8 mouse cellular contexts compared by ENCODE assay signal in genomic region chr14:55681160-55682117, GRCm38 (mm10). TPM values are rescaled to one million over a fixed set of nuclear protein-coding genes. Genes with fewer than 3 reads are reported as not detected.
A peak's percentile ranks its signal among the peaks of the same experiment; 100 is the strongest.
DNase-seq lines count a peak whose midpoint lies in the region; ATAC-seq and TF ChIP-seq lines count a peak whose summit lies in the region.

Gene Tinf2, minus strand, starts transcription at chr14:55681820.

- H3K27ac ChIP-seq in forebrain, embryonic 12.5 days, result peak within 1 kb of the TSS; percentile 72
- peak within 1 kb of the TSS; percentile 79 for H3K27ac ChIP-seq in heart, postnatal 0 days (ENCODE audit: low read depth)
- peak within 1 kb of the TSS; percentile 95 for H3K27ac ChIP-seq in liver, embryonic 16.5 days (ENCODE audit: low read length)
- peak within 1 kb of the TSS; percentile 79 for H3K27ac ChIP-seq in neural tube, embryonic 13.5 days (replicated peaks)
- peak within 1 kb of the TSS; percentile 90 for H3K27ac ChIP-seq in testis, adult 2 months (ENCODE audit: control insufficient read depth, insufficient read depth, low read depth, low read length)

- WGBS in forebrain, embryonic 12.5 days, result under 1% methylated on average over 66 of the region's 66 CpGs
- under 1% methylated on average over 66 of the region's 66 CpGs for WGBS in heart, postnatal 0 days
- WGBS in liver, embryonic 16.5 days (ENCODE audit: insufficient replicate concordance), result under 1% methylated on average over 66 of the region's 66 CpGs
- under 1% methylated on average over 66 of the region's 66 CpGs for WGBS in neural tube, embryonic 13.5 days

- H3K27me3 ChIP-seq in E14TG2a.4 (ENCODE audit: insufficient read depth, low read length), result no peaks in the 10 kb centered on the region
- no peaks in the 10 kb centered on the region for H3K27me3 ChIP-seq in forebrain, embryonic 12.5 days
- H3K27me3 ChIP-seq in heart, postnatal 0 days (ENCODE audit: control insufficient read depth, insufficient read depth, low read length), result no peaks in the 10 kb centered on the region
- no peaks in the 10 kb centered on the region for H3K27me3 ChIP-seq in liver, embryonic 16.5 days (ENCODE audit: control insufficient read depth, insufficient read depth, low read depth, low read length)
- no peaks in the 10 kb centered on the region for H3K27me3 ChIP-seq in neural tube, embryonic 13.5 days
- no peaks in the 10 kb centered on the region for H3K27me3 ChIP-seq in testis, adult 2 months (ENCODE audit: control insufficient read depth, insufficient read depth, low read length)

- H3K9me3 ChIP-seq in E14TG2a.4 (ENCODE audit: low read length), result no peaks in the 10 kb centered on the region
- H3K9me3 ChIP-seq in forebrain, embryonic 12.5 days, result no peaks in the 10 kb centered on the region
- H3K9me3 ChIP-seq in heart, postnatal 0 days (replicated peaks; ENCODE audit: control insufficient read depth, low read length), result no peaks in the 10 kb centered on the region
- H3K9me3 ChIP-seq in liver, embryonic 16.5 days (replicated peaks; ENCODE audit: control insufficient read depth, low read length), result no peaks in the 10 kb centered on the region
- no peaks in the 10 kb centered on the region for H3K9me3 ChIP-seq in neural tube, embryonic 13.5 days

- peak; percentile 96 for DNase-seq in c-Kit-positive CD71-positive TER-119-positive erythroid progenitor cells, embryonic 14.5 days (ENCODE audit: low spot score)
- DNase-seq in heart, postnatal 0 days (ENCODE audit: low spot score), result peak; percentile 91
- DNase-seq in kidney, postnatal 4 days, result peak; percentile 94 to 95

- ATAC-seq in forebrain, embryonic 12.5 days (ENCODE audit: low FRiP score), result peak; percentile 98
- peak; percentile 97 for ATAC-seq in heart, postnatal 0 days (ENCODE audit: insufficient read depth, low read depth)
- peak; percentile 96 for ATAC-seq in liver, embryonic 16.5 days (ENCODE audit: low read depth)
- ATAC-seq in neural tube, embryonic 13.5 days (ENCODE audit: low read depth), result peak; percentile 99

- H3K36me3 ChIP-seq in E14TG2a.4 (ENCODE audit: insufficient read depth, low read length), result peaks cover 46% of the 10 kb centered on the region
- peaks cover 40% of the 10 kb centered on the region for H3K36me3 ChIP-seq in forebrain, embryonic 12.5 days (replicated peaks)
- peaks cover 38% of the 10 kb centered on the region for H3K36me3 ChIP-seq in heart, postnatal 0 days (replicated peaks; ENCODE audit: control insufficient read depth, insufficient read depth, low read length)
- H3K36me3 ChIP-seq in liver, embryonic 16.5 days (ENCODE audit: control insufficient read depth, insufficient read depth), result peaks cover 37% of the 10 kb centered on the region
- H3K36me3 ChIP-seq in neural tube, embryonic 13.5 days, result peaks cover 38% of the 10 kb centered on the region
- peaks cover 6% of the 10 kb centered on the region for H3K36me3 ChIP-seq in testis, adult 2 months (ENCODE audit: control insufficient read depth, insufficient read depth, low read length)

- peak within 1 kb of the TSS; percentile 95 for H3K4me3 ChIP-seq in E14TG2a.4 (replicated peaks; ENCODE audit: low read length)
- peak within 1 kb of the TSS; percentile 86 for H3K4me3 ChIP-seq in forebrain, embryonic 12.5 days (replicated peaks)
- H3K4me3 ChIP-seq in heart, postnatal 0 days (ENCODE audit: low read depth, low read length), result peak within 1 kb of the TSS; percentile 73
- H3K4me3 ChIP-seq in liver, embryonic 16.5 days (ENCODE audit: low read depth, low read length), result peak within 1 kb of the TSS; percentile 74
- peak within 1 kb of the TSS; percentile 81 for H3K4me3 ChIP-seq in neural tube, embryonic 13.5 days
- H3K4me3 ChIP-seq in testis, adult 2 months (ENCODE audit: control insufficient read depth, low read depth, low read length), result peak within 1 kb of the TSS; percentile 97

- H3K4me1 ChIP-seq in E14TG2a.4 (replicated peaks; ENCODE audit: low read depth, low read length), result peaks cover 30% of the 10 kb centered on the region
- peaks cover 11% of the 10 kb centered on the region for H3K4me1 ChIP-seq in forebrain, embryonic 12.5 days
- H3K4me1 ChIP-seq in heart, postnatal 0 days (ENCODE audit: control insufficient read depth, insufficient read depth), result no peaks in the 10 kb centered on the region
- peaks cover 13% of the 10 kb centered on the region for H3K4me1 ChIP-seq in liver, embryonic 16.5 days (ENCODE audit: control insufficient read depth, low read depth, low read length)
- peaks cover 14% of the 10 kb centered on the region for H3K4me1 ChIP-seq in neural tube, embryonic 13.5 days (replicated peaks)
- H3K4me1 ChIP-seq in testis, adult 2 months (ENCODE audit: control insufficient read depth, insufficient read depth, low read length), result peaks cover 4% of the 10 kb centered on the region; the same call in 1 of the 2 replicates

- peak; percentile 53 for TF ChIP-seq CTCF in E14TG2a.4 (conservative IDR thresholded peaks at IDR 0.05; ENCODE audit: low read length)
- TF ChIP-seq CTCF in heart, postnatal 0 days (IDR thresholded peaks at IDR 0.05; ENCODE audit: low read depth), result peak; percentile 75
- TF ChIP-seq CTCF in testis, adult 2 months (IDR thresholded peaks at IDR 0.05; ENCODE audit: control insufficient read depth, insufficient read depth, insufficient replicate concordance, low read depth, low read length), result peak; percentile 71

- peak within 1 kb of the TSS; percentile 83 for H3K9ac ChIP-seq in forebrain, embryonic 12.5 days
- H3K9ac ChIP-seq in heart, postnatal 0 days (replicated peaks; ENCODE audit: low read depth, low read length), result peak within 1 kb of the TSS; percentile 81
- peak within 1 kb of the TSS; percentile 82 for H3K9ac ChIP-seq in liver, embryonic 16.5 days (ENCODE audit: low read depth, low read length)
- peak within 1 kb of the TSS; percentile 78 for H3K9ac ChIP-seq in neural tube, embryonic 13.5 days

- peak; percentile 73; the same call in 1 of the 2 replicates for TF ChIP-seq EP300 in heart, postnatal 0 days (IDR thresholded peaks at IDR 0.05; ENCODE audit: low read depth)

- H3K4me2 ChIP-seq in forebrain, embryonic 12.5 days, result peak within 1 kb of the TSS; percentile 86
- H3K4me2 ChIP-seq in heart, postnatal 0 days (ENCODE audit: low read depth, low read length), result peak within 1 kb of the TSS; percentile 86
- H3K4me2 ChIP-seq in liver, embryonic 16.5 days (ENCODE audit: low read depth, low read length), result peak within 1 kb of the TSS; percentile 83
- peak within 1 kb of the TSS; percentile 92 for H3K4me2 ChIP-seq in neural tube, embryonic 13.5 days

- TF ChIP-seq POLR2A in testis, adult 2 months (IDR thresholded peaks at IDR 0.05; ENCODE audit: control insufficient read depth, low read depth, low read length), result peak; percentile 51; the same call in 1 of the 2 replicates

RNA-seq across cellular contexts. Expression of gene Tinf2, which starts in this region (rescaled TPM):
- 61.6 and 68.2 TPM in 2 replicates for polyA plus RNA-seq in forebrain, embryonic 12.5 days (2016; fragmentation: Nextera tagmentation; extraction: Ambion mirVana)
- total RNA-seq in heart, postnatal 0 days (2014; rRNA removed; ENCODE audit: low replicate concordance), result 11.9 and 20.2 TPM in 2 replicates
- 15.9 and 17.1 TPM in 2 replicates for polyA plus RNA-seq in heart, postnatal 0 days (2015; fragmentation: Nextera tagmentation; extraction: Ambion mirVana)
- polyA plus RNA-seq in liver, embryonic 16.5 days (2015; fragmentation: Nextera tagmentation; extraction: Ambion mirVana), result 17.8 and 20.1 TPM in 2 replicates
- polyA plus RNA-seq in neural tube, embryonic 13.5 days (2015; fragmentation: Nextera tagmentation; extraction: Ambion mirVana), result 26.3 and 26.9 TPM in 2 replicates
- polyA plus RNA-seq in testis, adult 2 months (2012; rRNA removed), result 26.8 and 30.0 TPM in 2 replicates

Comparison
In these comparisons a context has a peak if more than half of its experiments do, and no peak if none do; other contexts are left out.
1. Peak in every context shown above with its lines: DNase-seq, ATAC-seq, H3K4me3 ChIP-seq and H3K27ac ChIP-seq.